Mouse (Mus musculus) ES-Bruce4 (cell line): ENCODE results near the gene 1700088E04Rik. TPM values are rescaled to one million over a fixed set of nuclear protein-coding genes. Genes with fewer than 3 reads are reported as not detected.

Experiments used
- H3K27ac ChIP-seq: 2 replicates; pipeline ENCODE4 v1.5.1; 2012; ENCODE audit warnings: low read length, inconsistent platforms; ENCODE audit not compliant: insufficient read depth
- H3K27me3 ChIP-seq: 2 replicates; pipeline ENCODE4 v1.6.1; 2012; ENCODE audit warnings: mild to moderate bottlenecking, low read length, inconsistent platforms; ENCODE audit not compliant: control insufficient read depth, poor library complexity, insufficient read depth, severe bottlenecking
- H3K36me3 ChIP-seq: 2 replicates; pipeline ENCODE4 v1.6.1; 2012; ENCODE audit warnings: inconsistent platforms, mild to moderate bottlenecking, low read length, moderate library complexity; ENCODE audit not compliant: control insufficient read depth, poor library complexity, insufficient read depth, severe bottlenecking
- H3K4me1 ChIP-seq: one replicate; pipeline ENCODE4 v1.8.1; 2011; ENCODE audit warnings: low read length; ENCODE audit not compliant: control insufficient read depth, insufficient read depth
- H3K4me3 ChIP-seq: 2 replicates; pipeline ENCODE4 v1.5.1; 2011; ENCODE audit warnings: low read depth, mild to moderate bottlenecking, low read length
- H3K9ac ChIP-seq: 2 replicates; pipeline ENCODE4 v1.6.1; 2012; ENCODE audit warnings: low read depth, mild to moderate bottlenecking, inconsistent platforms; ENCODE audit not compliant: poor library complexity, severe bottlenecking
- H3K9me3 ChIP-seq: replicated peaks from 2 replicates; pipeline ENCODE4 v1.6.1; 2012; ENCODE audit warnings: mild to moderate bottlenecking, low read length, inconsistent platforms; ENCODE audit not compliant: control insufficient read depth, poor library complexity, insufficient read depth, severe bottlenecking
- CTCF ChIP-seq: IDR thresholded peaks from one replicate; pipeline ENCODE4 v1.8.1; 2011; ENCODE audit warnings: low read depth, low read length
- EP300 ChIP-seq: IDR thresholded peaks from 2 replicates; pipeline ENCODE4 v1.6.1; 2011; ENCODE audit warnings: low read depth, low read length; ENCODE audit not compliant: insufficient read depth
- POLR2A ChIP-seq: IDR thresholded peaks from one replicate; pipeline ENCODE4 v1.8.1; 2011; ENCODE audit warnings: low read length; ENCODE audit not compliant: insufficient read depth
- polyA plus RNA-seq: library from polyadenylated mRNA; stranded (reverse); fragments of >200 nt; gene quantifications from 2 replicates; pipeline ENCODE4 v1.2.4, GENCODE M21; 2011; ENCODE audit warnings: low read depth; ENCODE audit not compliant: missing spikeins, insufficient read depth, insufficient read length

1700088E04Rik gene
- polyA plus RNA-seq, 1 experiment: 1.4 TPM

DNA sequence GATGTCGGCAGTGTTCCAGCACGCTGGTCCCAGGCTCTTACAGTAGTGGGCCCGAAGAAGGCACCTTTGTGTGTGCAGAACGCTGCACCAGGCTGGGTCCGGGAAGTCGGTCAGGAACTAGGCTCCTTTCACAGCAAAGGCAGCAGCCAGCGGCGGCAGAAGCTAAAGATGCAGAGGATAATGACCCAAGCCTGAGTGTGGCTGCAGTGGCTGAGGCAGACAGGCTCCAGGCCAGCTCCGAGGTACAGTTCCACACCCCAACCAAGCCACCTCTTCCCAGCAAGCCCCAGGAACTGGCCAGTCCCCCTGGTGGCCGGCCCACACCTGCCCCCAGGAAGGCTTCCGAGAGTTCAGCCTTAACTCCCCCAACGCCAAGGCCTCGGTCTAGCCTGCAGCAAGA is 18.5 kb downstream of the 1700088E04Rik start:
- Histone ChIP-seq H3K27me3 (no peaks in the 10 kb centered on the region), H3K4me1 (no peaks in the 10 kb centered on the region), H3K9ac (no peak overlapping the region), H3K4me3 (no peak overlapping the region), H3K36me3 (no peaks in the 10 kb centered on the region), H3K9me3 (no peaks in the 10 kb centered on the region), H3K27ac (no peak overlapping the region)
- TF ChIP-seq CTCF: no peak

DNA sequence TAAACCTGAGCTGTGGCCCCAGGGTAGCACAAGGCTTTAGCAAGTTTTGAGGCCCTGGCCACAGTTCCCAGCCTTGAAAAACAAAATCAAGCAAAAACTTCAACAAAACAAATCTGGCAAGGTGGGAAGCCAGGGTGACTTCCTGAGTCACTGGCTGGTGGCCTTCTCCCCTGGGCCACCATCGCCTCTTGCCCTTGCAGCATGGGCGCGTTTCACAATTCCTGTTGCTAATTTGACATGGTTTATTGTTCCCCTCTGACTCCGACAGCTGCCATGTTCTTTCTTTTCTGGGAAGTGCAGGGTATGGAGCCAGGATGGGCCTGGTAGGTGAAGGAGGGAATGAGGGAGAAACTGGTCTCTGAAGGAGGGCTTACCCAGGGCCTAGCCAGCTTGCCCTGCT is 18.9 kb downstream of the 1700088E04Rik start:
- Histone ChIP-seq H3K27ac (no peak overlapping the region), H3K4me3 (no peak overlapping the region), H3K27me3 (no peaks in the 10 kb centered on the region), H3K36me3 (no peaks in the 10 kb centered on the region), H3K9me3 (no peaks in the 10 kb centered on the region), H3K9ac (no peak overlapping the region), H3K4me1 (no peaks in the 10 kb centered on the region)
- no peak for TF ChIP-seq POLR2A
- TF ChIP-seq EP300: no peak
- no peak for TF ChIP-seq CTCF

DNA sequence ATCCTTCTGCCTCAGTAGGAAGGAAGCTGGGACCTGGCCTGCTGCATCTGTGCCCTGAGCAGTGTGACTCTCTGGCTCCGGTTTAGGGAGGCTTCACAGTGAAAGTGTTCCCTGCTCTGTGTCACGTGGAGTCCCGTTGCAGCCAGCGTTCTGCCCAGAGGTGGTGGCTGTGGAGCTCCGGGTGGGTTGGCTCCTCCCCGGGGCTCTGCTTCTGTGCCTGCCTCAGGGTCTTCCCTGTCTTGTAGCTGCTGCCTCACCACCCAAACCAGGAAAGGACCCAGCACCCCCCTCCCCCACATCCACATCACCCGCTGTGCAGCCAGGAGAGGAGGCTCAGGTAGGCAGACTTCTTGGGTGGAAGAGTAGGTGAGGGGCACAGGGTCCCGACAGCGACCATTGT is 21.6 kb downstream of the 1700088E04Rik start:
- Histone ChIP-seq H3K9me3 (no peaks in the 10 kb centered on the region), H3K36me3 (no peaks in the 10 kb centered on the region), H3K27me3 (no peaks in the 10 kb centered on the region), H3K9ac (no peak overlapping the region), H3K4me3 (no peak overlapping the region), H3K4me1 (peaks cover 2% of the 10 kb centered on the region), H3K27ac (no peak overlapping the region)
- TF ChIP-seq EP300 (no peak), POLR2A (no peak), CTCF (no peak)

DNA sequence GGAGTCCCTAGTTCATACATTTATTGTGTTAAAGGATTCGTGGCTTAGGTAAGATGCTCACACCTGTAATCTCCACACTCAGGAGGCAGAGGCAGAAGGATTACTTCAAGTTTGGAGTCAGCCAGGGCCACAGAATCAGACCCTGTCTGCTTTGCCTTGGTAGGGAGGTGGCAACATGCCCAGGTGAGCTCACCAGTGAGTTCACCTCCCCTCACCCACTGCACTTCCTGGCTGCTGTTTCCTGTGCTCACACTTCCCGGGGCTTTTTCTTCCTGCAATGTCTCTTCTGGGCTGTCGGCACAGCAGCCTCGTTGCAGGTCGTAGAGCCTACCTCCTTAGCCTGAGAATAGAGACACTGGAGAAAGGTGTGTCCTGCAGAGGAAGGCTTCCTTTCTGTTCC is 25.8 kb downstream of the 1700088E04Rik start:
- TF ChIP-seq POLR2A: no peak
- TF ChIP-seq CTCF: no peak
- no peak for TF ChIP-seq EP300
- Histone ChIP-seq H3K27me3 (no peaks in the 10 kb centered on the region), H3K4me3 (no peak overlapping the region), H3K36me3 (no peaks in the 10 kb centered on the region), H3K4me1 (peaks cover 2% of the 10 kb centered on the region), H3K9me3 (no peaks in the 10 kb centered on the region), H3K9ac (no peak overlapping the region), H3K27ac (no peak overlapping the region)

GRCm38 (mm10) chr15:79111774-79112173 is 29.3 kb downstream of the 1700088E04Rik start:
- TF ChIP-seq EP300 (no peak), CTCF (no peak), POLR2A (no peak)
- Histone ChIP-seq H3K9ac (no peak overlapping the region), H3K4me3 (no peak overlapping the region), H3K9me3 (no peaks in the 10 kb centered on the region), H3K27me3 (no peaks in the 10 kb centered on the region), H3K36me3 (no peaks in the 10 kb centered on the region), H3K27ac (no peak overlapping the region), H3K4me1 (peaks cover 2% of the 10 kb centered on the region)

GRCm38 (mm10) chr15:79110528-79110927 is 30.5 kb downstream of the 1700088E04Rik start:
- H3K9me3 ChIP-seq: no peaks in the 10 kb centered on the region
- no peaks in the 10 kb centered on the region for H3K27me3 ChIP-seq
- no peak overlapping the region for H3K9ac ChIP-seq
- H3K4me3 ChIP-seq: no peak overlapping the region
- TF ChIP-seq EP300: no peak
- TF ChIP-seq POLR2A: no peak
- TF ChIP-seq CTCF: no peak
- peaks cover 1% of the 10 kb centered on the region for H3K4me1 ChIP-seq
- no peaks in the 10 kb centered on the region for H3K36me3 ChIP-seq
- H3K27ac ChIP-seq: no peak overlapping the region
